Mouse (Mus musculus) limb, embryonic 11.5 days (tissue): Measurements from ENCODE around the gene Gm15737. TPM values are rescaled to one million over a fixed set of nuclear protein-coding genes. Genes with fewer than 3 reads are reported as not detected.

Experiments used
- ATAC-seq: fragments of 200-750 bp; cut with Nextera tagmentation; 2 replicates; pipeline ENCODE4 v1.8.0; 2017; ENCODE audit warnings: low read depth; ENCODE audit not compliant: insufficient number of reproducible peaks, low FRiP score, low TSS enrichment
- DNase-seq: peaks from one replicate; pipeline ENCODE4 v3.0.0-alpha.2; 2015; ENCODE audit warnings: low spot score
- H3K27ac ChIP-seq: fragments of 300-500 bp; sonication (generic); replicated peaks from 2 replicates; pipeline ENCODE4 v1.5.1; 2014; ENCODE audit warnings: low read depth, mild to moderate bottlenecking, low read length
- H3K27me3 ChIP-seq: fragments of 300-500 bp; sonication (generic); 2 replicates; pipeline ENCODE4 v1.6.1; 2014; ENCODE audit warnings: mild to moderate bottlenecking, low read length, mixed read lengths; ENCODE audit not compliant: control insufficient read depth, insufficient read depth
- H3K36me3 ChIP-seq: fragments of 300-500 bp; sonication (generic); 2 replicates; pipeline ENCODE4 v1.6.1; 2014; ENCODE audit warnings: mild to moderate bottlenecking, low read length, moderate library complexity, mixed read lengths; ENCODE audit not compliant: control insufficient read depth, insufficient read depth
- H3K4me1 ChIP-seq: fragments of 300-500 bp; sonication (generic); 2 replicates; pipeline ENCODE4 v1.6.1; 2014; ENCODE audit warnings: low read length, mixed read lengths; ENCODE audit not compliant: control insufficient read depth, insufficient read depth
- H3K4me2 ChIP-seq: fragments of 300-500 bp; sonication (generic); 2 replicates; pipeline ENCODE4 v1.6.1; 2014; ENCODE audit warnings: low read depth, mild to moderate bottlenecking, moderate library complexity; ENCODE audit not compliant: severe bottlenecking
- H3K4me3 ChIP-seq: fragments of 300-500 bp; sonication (generic); 2 replicates; pipeline ENCODE4 v1.5.1; 2014; ENCODE audit warnings: low read depth, low read length
- H3K9ac ChIP-seq: fragments of 300-500 bp; sonication (generic); 2 replicates; pipeline ENCODE4 v1.6.1; 2014; ENCODE audit warnings: mild to moderate bottlenecking, low read length
- H3K9me3 ChIP-seq: fragments of 300-500 bp; sonication (generic); 2 replicates; pipeline ENCODE4 v1.6.1; 2016; ENCODE audit warnings: low read length; ENCODE audit not compliant: control insufficient read depth
- WGBS: fragments of 180-500 bp; shearing (Covaris S2); extraction: QIAGEN DNeasy Blood & Tissue Kit; methylation state at CpG from one replicate; pipeline ENCODE4 v1.1.7; 2014; 5-methylcytosine and 5-hydroxymethylcytosine counted together
- polyA plus RNA-seq: library from polyadenylated mRNA; unstranded; fragments of >200 nt; fragmentation: Nextera tagmentation; extraction: Ambion mirVana; gene quantifications from 2 replicates; pipeline ENCODE4 v1.2.1, GENCODE M21; 2014

Gene Gm15737
- polyA plus RNA-seq, 1 experiment from 2014 or later = 0.03 TPM

DNA sequence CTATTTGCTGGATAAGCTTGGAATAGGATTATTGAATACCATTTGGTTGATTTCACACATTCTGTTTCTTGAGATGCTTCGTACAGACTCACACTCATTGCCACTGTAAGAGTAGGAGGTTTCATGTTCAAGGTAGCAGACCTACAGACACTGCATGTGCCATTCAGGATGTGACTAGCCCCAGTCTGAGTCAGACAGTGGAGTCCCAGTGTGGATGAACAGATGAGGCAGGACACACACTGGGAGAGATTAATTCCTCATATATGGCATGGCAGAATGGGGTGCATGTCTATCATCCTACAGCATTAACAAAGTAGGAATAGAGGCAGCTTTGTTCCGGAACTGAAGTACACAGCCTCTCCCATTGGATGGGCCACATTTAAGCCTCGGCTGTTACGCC, 8.1 kb downstream of the Gm15737 start:
- Histone ChIP-seq H3K4me1 (no peaks in the 10 kb centered on the region), H3K36me3 (no peaks in the 10 kb centered on the region), H3K9ac (no peak overlapping the region), H3K27ac (no peak overlapping the region), H3K27me3 (no peaks in the 10 kb centered on the region), H3K9me3 (no peaks in the 10 kb centered on the region), H3K4me3 (no peak overlapping the region), H3K4me2 (no peak overlapping the region)
- ATAC-seq (no peak), DNase-seq (no peak)
- 93% methylated on average over 4 of the region's 4 CpGs for WGBS

DNA sequence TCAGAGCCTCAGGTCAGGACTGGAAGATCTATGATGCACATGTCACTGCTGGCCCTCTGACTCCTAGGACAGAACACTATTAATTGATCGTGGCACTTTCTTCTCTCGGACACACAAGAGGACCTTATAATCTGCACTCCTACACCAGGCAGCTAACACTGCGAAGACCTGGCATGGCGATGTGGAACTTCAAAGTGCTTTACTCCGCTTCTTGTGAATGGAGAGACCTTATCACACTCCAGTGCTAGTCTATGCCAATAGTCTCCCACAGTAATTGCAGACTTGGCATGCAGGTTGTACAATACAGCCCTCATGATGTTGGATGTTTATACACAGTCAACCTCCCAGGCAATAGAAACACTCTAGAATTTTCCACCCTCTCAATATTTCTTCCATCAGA, 9.6 kb downstream of the Gm15737 start:
- no peak for ATAC-seq
- no peak overlapping the region for H3K4me2 ChIP-seq
- DNase-seq = no peak
- WGBS = 79% methylated on average over 5 of the region's 5 CpGs
- H3K36me3 ChIP-seq = no peaks in the 10 kb centered on the region
- no peaks in the 10 kb centered on the region for H3K27me3 ChIP-seq
- no peaks in the 10 kb centered on the region for H3K9me3 ChIP-seq
- H3K9ac ChIP-seq = no peak overlapping the region
- H3K4me1 ChIP-seq = no peaks in the 10 kb centered on the region
- no peak overlapping the region for H3K27ac ChIP-seq
- no peak overlapping the region for H3K4me3 ChIP-seq

DNA sequence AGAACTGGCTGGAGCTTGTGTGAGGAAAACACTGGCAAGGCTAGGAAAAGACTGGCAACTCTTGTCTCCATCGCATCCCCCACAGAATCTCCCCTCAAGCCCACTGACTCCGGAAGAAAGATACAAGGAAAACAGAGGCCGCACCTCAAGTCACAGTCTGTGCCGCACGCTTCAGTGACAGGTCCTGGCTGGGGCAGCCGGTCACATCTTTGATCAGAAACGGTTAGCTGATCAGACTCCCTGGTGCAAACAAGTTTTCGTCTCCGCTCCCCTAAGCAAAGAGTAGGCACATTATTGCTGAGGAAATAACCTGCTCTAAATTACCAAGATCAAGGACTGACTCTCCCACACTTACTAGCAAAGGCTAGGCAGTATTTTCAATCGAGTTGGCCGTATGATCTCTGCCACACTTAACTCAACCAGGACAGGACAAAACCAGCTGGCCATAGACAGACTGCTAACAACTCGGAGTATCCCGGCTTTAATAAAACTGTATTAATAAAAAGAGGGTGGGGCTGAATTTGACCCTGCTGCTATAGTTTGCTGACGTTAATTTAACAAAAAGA, 10.6 kb downstream of the Gm15737 start:
- 59% methylated on average over 14 of the region's 14 CpGs for WGBS

DNA sequence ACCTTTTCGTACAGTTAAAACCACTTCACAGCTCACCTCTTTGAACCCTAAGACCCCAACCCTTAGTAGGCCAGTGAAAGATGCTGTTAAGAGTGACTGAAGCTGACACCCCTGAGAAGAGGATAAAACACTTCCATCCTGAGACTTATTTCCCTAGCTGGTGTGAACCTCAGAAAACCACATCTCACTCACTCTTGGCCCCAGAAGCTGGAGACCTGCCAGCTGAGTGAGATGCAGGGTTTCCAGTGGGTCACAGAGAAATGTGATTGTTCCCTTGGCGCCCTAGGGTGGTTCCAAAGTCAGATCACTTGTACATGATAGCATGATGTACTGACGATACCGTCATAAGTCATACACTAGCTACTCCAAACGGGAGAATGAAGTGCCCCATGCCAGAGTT, 13.3 kb downstream of the Gm15737 start:
- Histone ChIP-seq H3K36me3 (no peaks in the 10 kb centered on the region), H3K4me1 (no peaks in the 10 kb centered on the region), H3K9me3 (no peaks in the 10 kb centered on the region), H3K4me2 (no peak overlapping the region), H3K27ac (no peak overlapping the region), H3K27me3 (no peaks in the 10 kb centered on the region), H3K4me3 (no peak overlapping the region), H3K9ac (no peak overlapping the region)
- ATAC-seq = no peak
- WGBS = 85% methylated on average over 5 of the region's 5 CpGs
- no peak for DNase-seq

More for the DNA sequence above, 10.6 kb downstream of the Gm15737 start:
- Histone ChIP-seq H3K36me3 (no peaks in the 10 kb centered on the region), H3K9ac (no peak overlapping the region), H3K27me3 (no peaks in the 10 kb centered on the region), H3K27ac (no peak overlapping the region), H3K4me2 (no peak overlapping the region), H3K4me3 (no peak overlapping the region), H3K9me3 (no peaks in the 10 kb centered on the region), H3K4me1 (no peaks in the 10 kb centered on the region)
- ATAC-seq (no peak), DNase-seq (no peak)

DNA sequence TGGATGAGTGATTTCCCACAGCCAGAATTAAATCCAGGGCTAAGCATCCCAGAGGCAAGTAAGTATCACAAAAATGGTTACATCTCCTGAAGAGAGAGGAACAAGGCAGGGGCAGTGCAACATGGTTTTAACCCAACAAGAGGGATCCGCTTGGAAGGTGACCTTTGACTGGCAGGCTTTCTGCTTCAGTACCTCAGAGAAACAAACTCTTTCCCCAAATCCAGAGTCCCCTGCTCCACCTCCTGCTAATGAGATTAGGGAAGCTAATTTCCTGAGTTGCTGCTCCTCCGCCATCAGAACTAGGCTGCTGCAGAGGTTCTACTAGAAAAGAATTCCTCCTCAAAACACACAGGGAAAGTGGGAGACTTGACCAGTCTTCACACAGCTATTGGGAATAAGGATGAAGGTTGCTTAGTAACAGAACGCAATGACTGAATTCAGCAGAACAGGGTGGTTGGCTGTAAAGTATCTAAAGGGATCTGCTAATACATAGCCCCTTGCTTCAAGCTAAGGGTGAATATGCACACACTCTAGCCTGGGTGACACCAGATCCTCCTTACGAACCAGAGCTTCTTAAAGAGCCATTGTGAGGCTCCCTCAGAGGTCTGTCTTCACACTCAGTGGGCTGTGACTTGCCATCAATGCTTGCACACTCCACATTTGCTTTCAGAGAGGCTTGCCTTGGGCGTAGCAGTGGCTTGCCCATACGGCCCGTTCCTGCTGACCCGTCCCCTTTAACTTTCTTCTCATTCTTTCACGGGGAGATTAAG, 14.2 kb downstream of the Gm15737 start:
- no peak overlapping the region for H3K9ac ChIP-seq
- DNase-seq (no peak), ATAC-seq (no peak)
- no peaks in the 10 kb centered on the region for H3K9me3 ChIP-seq
- 47% methylated on average over 9 of the region's 9 CpGs for WGBS
- no peak overlapping the region for H3K27ac ChIP-seq
- H3K36me3 ChIP-seq = no peaks in the 10 kb centered on the region
- H3K27me3 ChIP-seq = no peaks in the 10 kb centered on the region
- no peak overlapping the region for H3K4me3 ChIP-seq
- no peak overlapping the region for H3K4me2 ChIP-seq
- H3K4me1 ChIP-seq = no peaks in the 10 kb centered on the region

DNA sequence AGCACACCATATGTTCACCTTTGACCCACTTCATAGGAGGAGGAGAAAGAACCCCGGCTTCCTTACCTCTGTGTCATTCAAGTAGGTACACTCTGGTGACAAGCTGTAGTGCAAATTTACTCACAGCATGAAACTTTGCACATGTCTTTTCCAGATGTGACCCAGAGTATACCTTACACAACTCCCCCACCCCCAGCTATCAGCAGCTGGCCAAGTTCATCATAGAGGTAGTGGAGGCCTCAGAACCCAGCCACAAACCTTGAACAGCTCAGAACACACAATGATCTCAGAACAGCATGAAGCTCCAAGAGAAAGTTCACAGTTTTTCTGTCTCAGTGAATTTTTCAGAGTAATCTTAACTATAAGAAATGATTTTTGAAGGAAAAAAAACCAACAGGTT, 22.4 kb downstream of the Gm15737 start:
- WGBS = 19% methylated on average over 1 of the region's 1 CpGs
- Histone ChIP-seq H3K4me2 (no peak overlapping the region), H3K9ac (no peak overlapping the region), H3K27ac (no peak overlapping the region), H3K27me3 (no peaks in the 10 kb centered on the region), H3K9me3 (no peaks in the 10 kb centered on the region), H3K4me3 (no peak overlapping the region), H3K4me1 (peaks cover 5% of the 10 kb centered on the region; the same call in 1 of the 2 replicates), H3K36me3 (no peaks in the 10 kb centered on the region)
- DNase-seq (no peak), ATAC-seq (peak; percentile 57; the same call in 1 of the 2 replicates)

DNA sequence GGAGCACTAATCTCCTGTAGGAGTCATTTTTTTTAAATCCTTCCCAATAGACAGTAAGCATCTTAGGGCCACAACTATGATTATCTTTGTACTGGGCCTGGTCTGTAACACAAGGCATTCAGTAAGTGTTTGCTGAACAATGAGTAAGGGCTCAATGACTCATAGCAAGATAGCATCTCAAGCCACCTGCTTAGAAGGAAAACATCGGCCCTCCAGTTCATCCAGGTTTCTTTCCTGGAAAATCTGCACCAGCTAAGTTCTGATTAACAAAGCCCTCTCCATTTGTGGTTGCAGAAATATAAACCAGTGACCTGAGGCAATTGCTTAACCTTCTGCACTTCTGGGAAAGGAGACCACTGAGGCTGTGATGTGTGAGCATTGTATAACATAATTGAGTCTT, 34.9 kb downstream of the Gm15737 start:
- Histone ChIP-seq H3K9me3 (no peaks in the 10 kb centered on the region), H3K36me3 (0 out of 2 replicates have a peak, but pooled peaks cover 2% of the 10 kb centered on the region)

DNA sequence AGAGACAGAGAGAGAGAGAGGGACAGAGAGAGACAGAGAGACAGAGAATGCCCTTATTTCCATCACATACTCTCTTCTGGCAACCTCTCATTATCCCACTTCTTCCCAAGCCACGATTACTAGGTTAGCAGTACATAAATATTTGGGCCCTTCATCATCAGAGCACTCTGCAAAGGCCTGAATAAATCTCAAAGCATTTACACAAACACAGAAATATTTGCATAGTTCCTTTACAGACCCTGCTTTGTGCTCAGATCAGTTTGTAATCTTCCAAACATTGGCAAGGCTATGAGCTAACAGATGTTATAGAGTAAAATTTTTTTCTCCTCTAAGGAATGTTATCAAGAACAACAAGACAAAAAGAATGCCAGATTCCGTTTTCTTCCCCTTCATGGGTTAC, 35.3 kb downstream of the Gm15737 start:
- 67% methylated on average over 2 of the region's 2 CpGs for WGBS
- Histone ChIP-seq H3K4me3 (no peak overlapping the region), H3K27ac (no peak overlapping the region), H3K9me3 (no peaks in the 10 kb centered on the region), H3K9ac (no peak overlapping the region), H3K27me3 (no peaks in the 10 kb centered on the region), H3K4me1 (no peaks in the 10 kb centered on the region), H3K36me3 (0 out of 2 replicates have a peak, but pooled peaks cover 2% of the 10 kb centered on the region), H3K4me2 (no peak overlapping the region)
- DNase-seq = no peak
- no peak for ATAC-seq

More for the DNA sequence above, 34.9 kb downstream of the Gm15737 start:
- Histone ChIP-seq H3K4me2 (no peak overlapping the region), H3K4me1 (no peaks in the 10 kb centered on the region), H3K4me3 (no peak overlapping the region), H3K27ac (no peak overlapping the region), H3K27me3 (no peaks in the 10 kb centered on the region), H3K9ac (no peak overlapping the region)
- DNase-seq (no peak), ATAC-seq (no peak)
- WGBS = 93% methylated on average over 1 of the region's 1 CpGs
